ENCODE assay signal across 8 mouse cellular contexts in genomic region chr10:86176411-86176810, GRCm38 (mm10).
"Had no signal": no experiment of that assay in that cellular context is flagged by ENCODE, and none has a peak within 500 bp of the region (broad histone marks: within the 10 kb centered on the region; RNA-seq: fewer than 3 reads in every experiment).

No protein-coding gene starts in this region.

- DNase-seq: liver, postnatal 0 days; lung, adult 2 months; lung, postnatal 14 days; lung, postnatal 36 days; right cerebral cortex, postnatal 14 days; thymus, adult 2 months; thymus, postnatal 25 days; thymus, postnatal 4 days had no signal
